Mouse (Mus musculus) midbrain, postnatal 0 days (tissue): ENCODE measurements around the gene Syne3. TPM values are rescaled to one million over a fixed set of nuclear protein-coding genes. Genes with fewer than 3 reads are reported as not detected.
A peak's percentile ranks its signal among the peaks of the same experiment; 100 is the strongest.

Experiments
- ATAC-seq: fragments of 200-750 bp; cut with Nextera tagmentation; 2 replicates; pipeline ENCODE4 v1.8.0; 2017; ENCODE audit warnings: moderate number of reproducible peaks, mild to moderate bottlenecking, moderate TSS enrichment, moderate library complexity; ENCODE audit not compliant: low FRiP score
- DNase-seq: peaks from one replicate; pipeline ENCODE4 v3.0.0-alpha.2; 2015; ENCODE audit warnings: low spot score
- H3K27ac ChIP-seq: fragments of 300-500 bp; sonication (generic); 2 replicates; pipeline ENCODE4 v1.5.1; 2014; ENCODE audit warnings: low read depth, mild to moderate bottlenecking, low read length, mixed read lengths
- H3K27me3 ChIP-seq: fragments of 300-500 bp; sonication (generic); 2 replicates; pipeline ENCODE4 v1.6.1; 2014; ENCODE audit warnings: low read length, control low read depth, mixed read lengths; ENCODE audit not compliant: insufficient read depth
- H3K36me3 ChIP-seq: fragments of 300-500 bp; sonication (generic); 2 replicates; pipeline ENCODE4 v1.6.1; 2014; ENCODE audit warnings: low read length, control low read depth, mixed read lengths; ENCODE audit not compliant: insufficient read depth
- H3K4me1 ChIP-seq: fragments of 300-500 bp; sonication (generic); 2 replicates; pipeline ENCODE4 v1.6.1; 2014; ENCODE audit warnings: mild to moderate bottlenecking, control low read depth, antibody characterized with exemption, low read length, mixed read lengths; ENCODE audit not compliant: insufficient read depth
- H3K4me2 ChIP-seq: fragments of 300-500 bp; sonication (generic); 2 replicates; pipeline ENCODE4 v1.6.1; 2014; ENCODE audit warnings: low read depth, mild to moderate bottlenecking, low read length, mixed read lengths; ENCODE audit not compliant: poor library complexity, severe bottlenecking
- H3K4me3 ChIP-seq: fragments of 300-500 bp; sonication (generic); 2 replicates; pipeline ENCODE4 v1.5.1; 2014; ENCODE audit warnings: low read depth, mild to moderate bottlenecking, low read length, moderate library complexity
- H3K9ac ChIP-seq: fragments of 300-500 bp; sonication (generic); replicated peaks from 2 replicates; pipeline ENCODE4 v1.6.1; 2014; ENCODE audit warnings: mild to moderate bottlenecking, low read length, moderate library complexity, mixed read lengths; ENCODE audit not compliant: poor library complexity, severe bottlenecking
- H3K9me3 ChIP-seq: fragments of 300-500 bp; sonication (generic); 2 replicates; pipeline ENCODE4 v1.6.1; 2016; ENCODE audit warnings: low read length, control low read depth
- CTCF ChIP-seq: IDR thresholded peaks from 2 replicates; pipeline ENCODE4 v1.5.1; 2016; ENCODE audit warnings: antibody characterized with exemption, mild to moderate bottlenecking
- WGBS: fragments of 180-500 bp; shearing (Covaris S2); extraction: QIAGEN DNeasy Blood & Tissue Kit; methylation state at CpG from one replicate; pipeline ENCODE4 v1.1.7; 2014; 5-methylcytosine and 5-hydroxymethylcytosine counted together
- polyA plus RNA-seq: library from polyadenylated mRNA; unstranded; fragments of >200 nt; fragmentation: Nextera tagmentation; extraction: Ambion mirVana; gene quantifications from 2 replicates; pipeline ENCODE4 v1.2.1, GENCODE M21; 2015
- total RNA-seq: library from RNA; depleted of rRNA; stranded (reverse); fragments of >200 nt; gene quantifications from 2 replicates; pipeline ENCODE4 v1.2.3, GENCODE M21; 2014

The Syne3 gene
- total and polyA plus RNA-seq, 2 experiments from 2014 or later: 0.85 to 0.93 TPM

DNA sequence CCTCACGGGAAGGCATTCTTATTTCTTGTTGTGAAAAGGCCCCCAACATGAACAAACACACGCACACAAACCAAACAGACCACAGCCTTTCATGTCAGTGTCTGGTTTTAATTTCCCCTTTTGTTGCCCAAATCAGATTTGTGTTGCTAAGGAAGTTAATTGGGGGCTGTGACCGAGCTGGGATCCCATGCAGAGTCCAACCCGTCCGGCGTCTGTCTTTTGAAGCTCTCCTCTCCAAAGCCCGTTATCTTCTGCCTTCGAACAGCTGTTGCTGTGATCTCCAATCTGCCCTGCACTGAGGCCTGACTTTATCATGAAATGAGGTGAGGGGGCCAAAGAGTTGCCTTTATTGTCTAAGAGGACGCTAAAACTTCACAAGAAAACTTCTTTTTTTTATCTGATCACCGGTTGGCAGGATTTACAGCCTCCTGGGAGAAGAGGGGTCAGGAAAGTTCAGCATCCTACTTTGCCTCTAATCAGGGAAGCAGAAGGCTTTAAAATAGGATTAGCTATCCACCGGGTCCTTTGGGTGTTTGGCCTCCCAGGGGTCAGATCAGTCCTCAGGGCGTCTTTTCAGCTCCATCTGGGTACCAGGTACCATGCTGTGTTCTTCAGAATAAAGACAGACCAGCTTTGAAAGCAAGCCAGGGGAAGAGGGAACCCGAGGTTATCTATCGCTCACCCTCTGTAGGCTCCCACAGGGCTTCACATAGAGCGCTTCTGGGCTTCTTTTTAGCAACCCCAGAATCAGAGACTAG lies 101.4 kb downstream of the Syne3 start:
- Histone ChIP-seq H3K4me3 (no peak overlapping the region), H3K9me3 (no peaks in the 10 kb centered on the region), H3K4me2 (no peak overlapping the region), H3K9ac (no peak overlapping the region), H3K4me1 (no peaks in the 10 kb centered on the region), H3K27me3 (no peaks in the 10 kb centered on the region), H3K27ac (no peak overlapping the region), H3K36me3 (no peaks in the 10 kb centered on the region)
- 14% methylated on average over 15 of the region's 15 CpGs for WGBS
- DNase-seq (peak; percentile 23), ATAC-seq (no peak)
- TF ChIP-seq CTCF: no peak

DNA sequence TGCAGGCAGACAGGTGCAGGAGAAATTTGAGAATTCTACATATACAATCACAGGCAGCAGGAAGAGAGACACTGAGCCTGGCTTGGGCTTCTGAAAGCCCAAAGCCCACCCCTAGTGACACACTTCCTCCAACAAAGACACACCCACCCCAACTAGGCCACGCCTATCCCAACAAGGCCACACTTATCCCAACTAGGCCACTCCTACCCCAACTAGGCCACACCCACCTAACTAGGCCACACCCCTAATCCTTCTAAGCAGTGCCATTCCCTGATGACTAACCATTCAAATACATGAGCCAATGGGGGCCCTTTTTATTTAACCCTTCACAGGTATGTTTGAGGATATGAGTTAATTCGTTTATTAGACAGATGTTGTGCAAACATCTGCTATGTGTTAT lies 102.5 kb downstream of the Syne3 start:
- Histone ChIP-seq H3K9ac (no peak overlapping the region), H3K4me2 (no peak overlapping the region), H3K27me3 (no peaks in the 10 kb centered on the region), H3K36me3 (no peaks in the 10 kb centered on the region), H3K27ac (no peak overlapping the region), H3K4me1 (no peaks in the 10 kb centered on the region), H3K4me3 (no peak overlapping the region), H3K9me3 (no peaks in the 10 kb centered on the region)
- DNase-seq (no peak), ATAC-seq (no peak)
- WGBS: 90% methylated on average over 2 of the region's 2 CpGs
- TF ChIP-seq CTCF: no peak

DNA sequence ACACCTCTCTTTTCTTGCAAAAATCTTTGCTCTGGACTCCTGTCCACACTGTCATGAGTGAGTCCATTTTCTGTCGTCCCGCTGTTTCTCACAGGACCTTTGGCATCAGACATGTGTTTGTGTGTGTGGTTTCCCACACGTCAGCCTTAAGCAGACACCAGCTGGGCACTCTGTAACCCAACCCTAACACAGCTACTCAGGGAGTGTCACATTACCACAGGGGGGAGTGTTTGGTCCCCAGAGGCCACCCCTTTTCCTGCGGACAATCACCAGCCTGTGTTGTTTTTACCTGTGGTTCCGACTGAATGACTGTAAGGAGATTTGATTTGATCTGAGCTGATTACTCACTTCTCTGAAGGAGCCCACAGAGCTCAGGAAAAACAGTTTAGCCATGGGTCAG lies 105.5 kb downstream of the Syne3 start:
- H3K27ac ChIP-seq: no peak overlapping the region
- H3K4me3 ChIP-seq: no peak overlapping the region
- H3K9me3 ChIP-seq: no peaks in the 10 kb centered on the region
- H3K27me3 ChIP-seq: no peaks in the 10 kb centered on the region
- no peaks in the 10 kb centered on the region for H3K36me3 ChIP-seq
- no peak for DNase-seq
- 48% methylated on average over 5 of the region's 5 CpGs for WGBS
- no peaks in the 10 kb centered on the region for H3K4me1 ChIP-seq
- H3K4me2 ChIP-seq: no peak overlapping the region
- no peak for TF ChIP-seq CTCF
- ATAC-seq: no peak
- no peak overlapping the region for H3K9ac ChIP-seq

DNA sequence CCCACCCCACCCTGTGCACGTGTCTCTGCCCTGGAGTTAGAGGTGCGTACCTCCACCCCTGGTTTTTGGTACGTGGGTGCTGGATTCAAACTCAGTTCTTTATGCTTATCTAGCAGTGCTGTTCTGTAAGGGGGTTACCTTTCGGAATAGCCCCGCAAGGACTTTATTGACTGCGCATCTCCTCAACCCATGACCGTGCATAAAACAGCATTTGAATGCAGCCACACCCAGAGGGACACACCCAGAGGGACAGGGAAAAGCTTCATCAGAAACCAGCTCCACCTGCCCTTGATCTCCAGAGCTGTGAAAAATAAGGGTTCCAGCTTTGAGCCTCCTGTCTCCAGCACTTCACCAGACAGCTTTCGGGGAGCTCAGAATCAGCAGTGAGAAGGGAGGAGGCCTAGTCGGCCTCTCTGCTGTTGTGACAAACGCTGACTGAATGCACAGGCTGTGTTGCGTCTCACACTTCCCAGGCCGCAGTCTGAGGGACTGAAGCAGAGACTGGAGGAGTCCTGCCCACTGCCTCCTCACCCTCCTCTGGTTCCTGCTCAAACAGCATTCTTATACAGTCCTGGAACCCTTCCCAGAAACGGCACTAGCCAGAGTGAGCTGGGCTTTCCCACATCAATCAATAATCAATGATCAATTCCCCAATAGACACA lies 107.1 kb downstream of the Syne3 start:
- no peak overlapping the region for H3K4me3 ChIP-seq
- H3K9me3 ChIP-seq: no peaks in the 10 kb centered on the region
- no peak for TF ChIP-seq CTCF
- no peak overlapping the region for H3K4me2 ChIP-seq
- no peaks in the 10 kb centered on the region for H3K4me1 ChIP-seq
- ATAC-seq (no peak), DNase-seq (no peak)
- no peak overlapping the region for H3K9ac ChIP-seq
- 80% methylated on average over 13 of the region's 13 CpGs for WGBS
- no peak overlapping the region for H3K27ac ChIP-seq
- no peaks in the 10 kb centered on the region for H3K27me3 ChIP-seq
- no peaks in the 10 kb centered on the region for H3K36me3 ChIP-seq

DNA sequence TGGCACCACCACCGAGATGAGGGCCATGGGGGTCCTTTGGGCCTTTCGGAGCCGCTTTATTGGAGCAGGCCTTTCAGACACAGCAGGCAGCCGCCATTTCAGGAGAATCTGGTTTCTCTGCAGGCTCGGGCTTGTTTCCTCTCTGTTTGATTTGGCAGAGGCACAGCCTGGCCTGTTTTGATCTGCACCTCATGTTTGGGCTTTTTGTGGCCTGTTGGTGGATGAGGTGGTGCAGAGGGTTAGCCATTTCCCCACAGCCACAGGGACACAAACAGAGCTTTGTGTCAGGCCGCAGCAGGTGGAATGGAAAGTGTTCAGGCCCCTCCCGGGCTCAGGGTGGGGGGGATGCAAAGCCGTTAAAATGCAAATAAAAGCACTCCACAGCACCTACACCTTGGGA lies 108.3 kb downstream of the Syne3 start:
- no peaks in the 10 kb centered on the region for H3K36me3 ChIP-seq
- no peak overlapping the region for H3K4me2 ChIP-seq
- H3K4me1 ChIP-seq: no peaks in the 10 kb centered on the region; the same call in 1 of the 2 replicates
- H3K9me3 ChIP-seq: no peaks in the 10 kb centered on the region
- 17% methylated on average over 8 of the region's 8 CpGs for WGBS
- ATAC-seq (no peak), DNase-seq (peak; percentile 39)
- no peak overlapping the region for H3K27ac ChIP-seq
- no peaks in the 10 kb centered on the region for H3K27me3 ChIP-seq
- no peak overlapping the region for H3K4me3 ChIP-seq
- TF ChIP-seq CTCF: no peak
- H3K9ac ChIP-seq: no peak overlapping the region

DNA sequence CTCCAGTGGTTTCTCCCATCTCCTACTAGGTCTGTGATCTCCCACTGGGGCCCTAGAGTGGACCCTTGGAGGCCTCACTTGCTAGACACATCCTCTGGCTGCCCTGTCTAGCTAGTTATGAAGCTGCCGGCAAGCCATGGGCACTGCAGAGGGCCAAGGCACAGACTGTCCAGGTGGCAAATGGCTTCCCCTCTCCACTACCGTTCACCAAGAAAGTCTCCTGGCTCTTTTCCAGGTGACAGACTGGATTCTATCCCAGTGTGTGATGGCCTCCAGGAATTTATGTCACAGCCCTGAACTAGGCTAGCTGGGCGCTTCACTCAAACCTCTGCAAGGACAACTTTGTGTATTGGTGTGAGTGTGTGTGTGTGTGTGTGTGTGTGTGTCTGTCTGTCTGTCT lies 109.8 kb downstream of the Syne3 start:
- Histone ChIP-seq H3K9ac (no peak overlapping the region), H3K4me3 (no peak overlapping the region), H3K4me1 (no peaks in the 10 kb centered on the region; the same call in 1 of the 2 replicates), H3K27me3 (no peaks in the 10 kb centered on the region), H3K27ac (no peak overlapping the region), H3K9me3 (no peaks in the 10 kb centered on the region), H3K4me2 (no peak overlapping the region), H3K36me3 (no peaks in the 10 kb centered on the region)
- no peak for TF ChIP-seq CTCF
- peak; percentile 60 for DNase-seq
- WGBS: 78% methylated on average over 3 of the region's 3 CpGs
- ATAC-seq: no peak
